9 mouse cellular contexts compared by ENCODE assay signal in the genomic region with DNA sequence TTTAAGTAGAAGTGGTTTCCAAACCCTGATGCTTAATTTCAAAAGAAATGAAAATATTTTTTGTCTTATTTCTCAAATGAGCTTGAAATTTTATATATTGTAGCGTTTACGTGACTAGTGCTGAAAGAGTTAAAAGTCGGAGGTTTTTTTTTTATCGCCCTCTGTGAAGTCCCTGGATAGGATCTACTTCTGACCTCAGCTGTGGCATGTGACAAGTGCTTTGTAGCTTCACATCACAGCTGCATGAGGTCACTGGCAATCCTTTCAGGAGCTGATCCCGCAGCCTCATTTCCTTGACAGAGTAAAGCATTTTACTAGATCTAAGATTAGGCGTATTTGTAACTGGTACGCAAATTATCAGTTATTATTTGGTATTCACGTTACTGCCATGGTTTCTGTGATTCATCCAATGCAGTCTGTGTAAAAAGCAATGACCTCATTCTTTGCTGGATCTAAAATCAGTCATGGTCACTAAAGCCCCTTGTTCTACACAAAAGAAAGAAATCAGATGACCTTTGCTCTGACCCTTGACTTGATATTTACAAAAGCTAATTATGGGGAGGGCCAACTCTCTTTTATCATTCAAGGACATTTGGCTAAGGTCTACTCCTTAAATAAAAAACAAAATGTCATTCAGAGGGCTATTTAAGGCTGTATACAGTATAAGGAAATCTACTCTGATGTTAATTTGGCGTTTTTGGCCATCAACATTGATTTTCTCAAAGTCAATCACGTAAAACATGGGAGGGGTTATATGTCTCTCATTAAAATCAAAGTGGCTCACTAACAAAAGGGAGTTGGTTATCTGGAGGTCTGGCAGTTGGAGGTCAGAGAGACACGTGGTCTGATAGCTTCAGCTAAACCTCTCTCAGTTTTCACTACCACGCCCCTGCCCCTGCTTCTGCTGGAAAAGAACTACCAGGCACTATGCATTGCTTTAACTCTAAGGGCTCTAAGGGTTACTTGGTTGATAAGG.
A peak's percentile ranks its signal among the peaks of the same experiment; 100 is the strongest.
DNase-seq lines count a peak whose midpoint lies in the region; ATAC-seq and TF ChIP-seq lines count a peak whose summit lies in the region.
"Had no signal": no experiment of that assay in that cellular context is flagged by ENCODE, and none has a peak within 500 bp of the region (broad histone marks: within the 10 kb centered on the region; RNA-seq: fewer than 3 reads in every experiment).

No protein-coding gene starts in this region.

- H3K4me3 ChIP-seq in kidney, embryonic 14.5 days (ENCODE audit: low read length): no peak overlapping the region
- no peak overlapping the region for H3K4me3 ChIP-seq in embryonic facial prominence, embryonic 11.5 days (ENCODE audit: low read depth, low read length)
- no peak overlapping the region for H3K4me3 ChIP-seq in hindbrain, postnatal 0 days (ENCODE audit: low read length)
- H3K4me3 ChIP-seq in neural tube, embryonic 13.5 days: no peak overlapping the region
- H3K4me3 ChIP-seq: liver, embryonic 13.5 days had no signal

- H3K36me3 ChIP-seq in kidney, embryonic 14.5 days (ENCODE audit: control insufficient read depth, insufficient read depth, low read length): no peaks in the 10 kb centered on the region
- H3K36me3 ChIP-seq in embryonic facial prominence, embryonic 11.5 days (replicated peaks; ENCODE audit: control insufficient read depth, insufficient read depth, low read depth, low read length): no peaks in the 10 kb centered on the region
- no peaks in the 10 kb centered on the region for H3K36me3 ChIP-seq in hindbrain, postnatal 0 days (ENCODE audit: insufficient read depth, low read length)
- H3K36me3 ChIP-seq in neural tube, embryonic 13.5 days: no peaks in the 10 kb centered on the region
- H3K36me3 ChIP-seq: liver, embryonic 13.5 days had no signal

- H3K4me2 ChIP-seq in kidney, embryonic 14.5 days (replicated peaks; ENCODE audit: low read depth, low read length): peak overlapping the region; percentile 15; the same call in 1 of the 2 replicates
- no peak overlapping the region for H3K4me2 ChIP-seq in embryonic facial prominence, embryonic 11.5 days (ENCODE audit: low read depth, low read length)
- H3K4me2 ChIP-seq in hindbrain, postnatal 0 days (ENCODE audit: low read depth, low read length): peak overlapping the region; percentile 39
- H3K4me2 ChIP-seq in neural tube, embryonic 13.5 days: peak overlapping the region; percentile 24
- H3K4me2 ChIP-seq: liver, embryonic 13.5 days had no signal

- WGBS in kidney, embryonic 14.5 days: 13% methylated on average over 12 of the region's 12 CpGs
- 8% methylated on average over 12 of the region's 12 CpGs for WGBS in embryonic facial prominence, embryonic 11.5 days
- WGBS in hindbrain, postnatal 0 days: 9% methylated on average over 12 of the region's 12 CpGs
- WGBS in neural tube, embryonic 13.5 days: 7% methylated on average over 12 of the region's 12 CpGs

- no peak overlapping the region for H3K9ac ChIP-seq in kidney, embryonic 14.5 days (ENCODE audit: low read depth, low read length)
- no peak overlapping the region for H3K9ac ChIP-seq in embryonic facial prominence, embryonic 11.5 days (replicated peaks; ENCODE audit: low read length)
- H3K9ac ChIP-seq in hindbrain, postnatal 0 days (replicated peaks; ENCODE audit: low read length): 0 out of 2 replicates have a peak overlapping the region, but pooled peaks have one; percentile 33
- 0 out of 2 replicates have a peak overlapping the region, but pooled peaks have one; percentile 9 for H3K9ac ChIP-seq in neural tube, embryonic 13.5 days
- H3K9ac ChIP-seq: liver, embryonic 13.5 days had no signal

- peak overlapping the region; percentile 19; the same call in 1 of the 2 replicates for H3K27ac ChIP-seq in kidney, embryonic 14.5 days (ENCODE audit: low read depth, low read length)
- 0 out of 2 replicates have a peak overlapping the region, but pooled peaks have one; percentile 25 for H3K27ac ChIP-seq in embryonic facial prominence, embryonic 11.5 days (replicated peaks; ENCODE audit: low read depth, low read length)
- peak overlapping the region; percentile 65; the same call in 1 of the 2 replicates for H3K27ac ChIP-seq in hindbrain, postnatal 0 days
- H3K27ac ChIP-seq in neural tube, embryonic 13.5 days (replicated peaks): peak overlapping the region; percentile 81
- H3K27ac ChIP-seq: liver, embryonic 13.5 days had no signal

- peaks cover 8% of the 10 kb centered on the region; the same call in 1 of the 2 replicates for H3K4me1 ChIP-seq in kidney, embryonic 14.5 days (ENCODE audit: control insufficient read depth, insufficient read depth, low read length)
- no peaks in the 10 kb centered on the region for H3K4me1 ChIP-seq in embryonic facial prominence, embryonic 11.5 days (ENCODE audit: control insufficient read depth, insufficient read depth, low read length)
- H3K4me1 ChIP-seq in hindbrain, postnatal 0 days (ENCODE audit: insufficient read depth, low read length): peaks cover 9% of the 10 kb centered on the region; the same call in 1 of the 2 replicates
- peaks cover 31% of the 10 kb centered on the region for H3K4me1 ChIP-seq in neural tube, embryonic 13.5 days (replicated peaks)
- H3K4me1 ChIP-seq: liver, embryonic 13.5 days had no signal

- no peak for DNase-seq in kidney, adult 9 months
- DNase-seq in embryonic facial prominence, embryonic 11.5 days (ENCODE audit: low spot score): peak; percentile 75
- DNase-seq in hindbrain, postnatal 0 days (ENCODE audit: low spot score): peak; percentile 62
- DNase-seq in spleen, adult 12 weeks (ENCODE audit: low spot score): no peak
- DNase-seq in layer of hippocampus, adult 9-11 months: no peak
- no peak for DNase-seq in layer of hippocampus, adult 9-10 months (ENCODE audit: low spot score)
- DNase-seq: liver, embryonic 13.5 days had no signal

- H3K9me3 ChIP-seq in kidney, embryonic 14.5 days (ENCODE audit: control insufficient read depth, low read length): no peaks in the 10 kb centered on the region
- H3K9me3 ChIP-seq in embryonic facial prominence, embryonic 11.5 days (replicated peaks; ENCODE audit: control insufficient read depth, low read length): no peaks in the 10 kb centered on the region
- H3K9me3 ChIP-seq in hindbrain, postnatal 0 days (ENCODE audit: low read length): no peaks in the 10 kb centered on the region
- no peaks in the 10 kb centered on the region for H3K9me3 ChIP-seq in neural tube, embryonic 13.5 days
- H3K9me3 ChIP-seq: liver, embryonic 13.5 days had no signal

- H3K27me3 ChIP-seq in kidney, embryonic 14.5 days (ENCODE audit: control insufficient read depth, insufficient read depth, low read length): no peaks in the 10 kb centered on the region
- H3K27me3 ChIP-seq in embryonic facial prominence, embryonic 11.5 days (ENCODE audit: control insufficient read depth, insufficient read depth, low read length): no peaks in the 10 kb centered on the region
- no peaks in the 10 kb centered on the region for H3K27me3 ChIP-seq in hindbrain, postnatal 0 days (ENCODE audit: insufficient read depth, low read length)
- no peaks in the 10 kb centered on the region for H3K27me3 ChIP-seq in neural tube, embryonic 13.5 days
- H3K27me3 ChIP-seq: liver, embryonic 13.5 days had no signal

- peak; percentile 82 for ATAC-seq in kidney, embryonic 14.5 days (ENCODE audit: low FRiP score, low TSS enrichment)
- ATAC-seq in embryonic facial prominence, embryonic 11.5 days (replicated peaks; ENCODE audit: insufficient number of reproducible peaks, low FRiP score, low TSS enrichment, low read depth): peak; percentile 84
- ATAC-seq in hindbrain, postnatal 0 days: peak; percentile 67
- peak; percentile 66 for ATAC-seq in neural tube, embryonic 13.5 days (ENCODE audit: low read depth)

- TF ChIP-seq CTCF in hindbrain, postnatal 0 days (IDR thresholded peaks at IDR 0.05; ENCODE audit: low read depth): no peak

Comparison
In these comparisons a context has a peak if more than half of its experiments do, and no peak if none do; other contexts are left out.
1. H3K27ac ChIP-seq: peak in every context shown above with its lines; median percentile 81 in neural tube, embryonic 13.5 days; 65 in hindbrain, postnatal 0 days; 25 in embryonic facial prominence, embryonic 11.5 days; 19 in kidney, embryonic 14.5 days.
2. H3K9ac ChIP-seq: peak in hindbrain, postnatal 0 days (single experiment) and neural tube, embryonic 13.5 days (single experiment); none in kidney, embryonic 14.5 days (single experiment) and embryonic facial prominence, embryonic 11.5 days (single experiment).
3. DNase-seq: peak in embryonic facial prominence, embryonic 11.5 days (single experiment) and hindbrain, postnatal 0 days (single experiment); none in kidney, adult 9 months (single experiment), spleen, adult 12 weeks (single experiment), layer of hippocampus, adult 9-11 months (single experiment) and layer of hippocampus, adult 9-10 months (single experiment).
4. Peak in every context shown above with its lines, with median percentiles within 50 percentile points of each other: ATAC-seq.